Mouse (Mus musculus): ENCODE data around the gene Rwdd4a. TPM values are rescaled to one million over a fixed set of nuclear protein-coding genes. Genes with fewer than 3 reads are reported as not detected.

Rwdd4a gene
- polyA plus RNA-seq, 1 experiment from 2014 or later, result 38.0 TPM

DNA sequence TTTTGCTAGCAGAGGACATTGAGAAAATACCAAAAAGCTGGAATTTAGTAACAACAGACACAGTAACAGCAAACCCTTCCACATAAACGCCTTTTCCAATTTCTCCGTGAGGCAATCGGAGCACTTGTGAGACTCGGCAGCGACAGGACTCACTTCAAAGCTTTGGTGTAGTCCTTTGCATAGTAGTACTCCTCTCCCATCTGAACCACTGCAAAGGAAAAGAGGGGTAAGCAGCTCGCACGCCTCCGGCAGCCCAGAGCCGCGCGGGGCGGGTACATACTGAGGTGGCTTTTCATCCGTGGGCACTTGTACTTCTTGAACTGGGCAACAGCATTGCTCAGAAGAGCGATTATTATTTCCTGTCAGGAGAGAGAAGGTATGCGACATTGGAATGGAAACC lies 19.9 kb upstream of the Rwdd4a start:
- Histone ChIP-seq H3K36me3 (replicated peaks; ENCODE audit: control insufficient read depth, insufficient read depth) (peaks cover 89% of the 10 kb centered on the region), H3K27me3 (ENCODE audit: control insufficient read depth, insufficient read depth, low read length) (no peaks in the 10 kb centered on the region), H3K4me2 (replicated peaks) (no peak overlapping the region), H3K4me1 (replicated peaks; ENCODE audit: control insufficient read depth, insufficient read depth, low read length) (no peaks in the 10 kb centered on the region), H3K9me3 (ENCODE audit: control insufficient read depth, low read length) (no peaks in the 10 kb centered on the region), H3K9ac (no peak overlapping the region), H3K4me3 (replicated peaks; ENCODE audit: low read length) (no peak overlapping the region), H3K27ac (no peak overlapping the region)
- DNase-seq (ENCODE audit: low spot score) (no peak), ATAC-seq (ENCODE audit: low FRiP score) (no peak)
- WGBS, result 97% methylated on average over 15 of the region's 15 CpGs

DNA sequence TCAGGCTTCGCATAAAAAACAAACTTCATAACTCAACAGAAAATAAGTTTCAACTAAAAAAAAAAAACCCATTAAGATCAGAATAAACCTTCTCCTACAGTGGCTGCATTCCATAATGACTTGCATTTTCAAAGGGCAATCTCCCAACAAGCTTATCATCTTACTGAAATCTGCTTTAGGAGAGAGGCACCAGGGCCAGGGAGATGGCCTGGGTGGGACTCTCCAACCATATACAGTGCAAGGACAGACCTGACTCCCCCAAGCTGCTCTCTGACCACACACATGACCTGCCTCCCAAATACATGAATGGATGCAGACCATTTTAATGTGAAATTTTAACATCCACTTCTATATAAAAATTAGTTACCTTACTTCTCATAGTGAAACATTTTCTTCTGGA lies 5.4 kb upstream of the Rwdd4a start:
- ATAC-seq (ENCODE audit: low FRiP score) (no peak), DNase-seq (ENCODE audit: low spot score) (no peak)
- Histone ChIP-seq H3K4me3 (replicated peaks; ENCODE audit: low read length) (no peak overlapping the region), H3K36me3 (replicated peaks; ENCODE audit: control insufficient read depth, insufficient read depth) (peaks cover 58% of the 10 kb centered on the region), H3K27ac (no peak overlapping the region), H3K9ac (no peak overlapping the region), H3K4me1 (replicated peaks; ENCODE audit: control insufficient read depth, insufficient read depth, low read length) (peaks cover 12% of the 10 kb centered on the region), H3K27me3 (ENCODE audit: control insufficient read depth, insufficient read depth, low read length) (no peaks in the 10 kb centered on the region), H3K4me2 (replicated peaks) (no peak overlapping the region), H3K9me3 (ENCODE audit: control insufficient read depth, low read length) (no peaks in the 10 kb centered on the region)
- 100% methylated on average over 1 of the region's 1 CpGs for whole genome bisulfite sequencing

DNA sequence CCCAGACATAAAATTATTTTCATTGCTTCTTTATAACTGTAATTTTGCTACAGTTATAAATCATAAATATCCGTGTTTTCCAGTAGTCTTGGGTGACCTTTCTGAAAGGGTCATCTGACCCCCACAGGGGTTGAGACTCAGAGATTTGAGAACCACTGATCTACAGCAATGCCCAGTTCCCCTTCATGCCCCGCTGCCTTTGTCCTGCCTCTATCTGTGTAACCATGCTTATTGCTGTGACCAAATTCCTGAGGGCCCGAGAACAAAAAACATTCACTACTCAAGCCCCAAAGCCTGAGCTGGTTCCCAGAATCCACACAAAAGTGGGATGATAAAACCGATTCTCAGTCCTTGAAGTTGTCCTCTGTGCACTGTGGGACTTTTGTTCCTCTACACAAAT lies 4.9 kb downstream of the Rwdd4a start:
- H3K4me1 ChIP-seq (replicated peaks; ENCODE audit: control insufficient read depth, insufficient read depth, low read length), result peaks cover 18% of the 10 kb centered on the region
- no peaks in the 10 kb centered on the region for H3K27me3 ChIP-seq (ENCODE audit: control insufficient read depth, insufficient read depth, low read length)
- no peak overlapping the region for H3K9ac ChIP-seq
- peaks cover 46% of the 10 kb centered on the region for H3K36me3 ChIP-seq (replicated peaks; ENCODE audit: control insufficient read depth, insufficient read depth)
- no peak overlapping the region for H3K4me2 ChIP-seq (replicated peaks)
- DNase-seq (ENCODE audit: low spot score) (no peak), ATAC-seq (ENCODE audit: low FRiP score) (no peak)
- WGBS, result 58% methylated on average over 4 of the region's 4 CpGs
- no peak overlapping the region for H3K4me3 ChIP-seq (replicated peaks; ENCODE audit: low read length)
- H3K9me3 ChIP-seq (ENCODE audit: control insufficient read depth, low read length), result no peaks in the 10 kb centered on the region
- H3K27ac ChIP-seq, result no peak overlapping the region

DNA sequence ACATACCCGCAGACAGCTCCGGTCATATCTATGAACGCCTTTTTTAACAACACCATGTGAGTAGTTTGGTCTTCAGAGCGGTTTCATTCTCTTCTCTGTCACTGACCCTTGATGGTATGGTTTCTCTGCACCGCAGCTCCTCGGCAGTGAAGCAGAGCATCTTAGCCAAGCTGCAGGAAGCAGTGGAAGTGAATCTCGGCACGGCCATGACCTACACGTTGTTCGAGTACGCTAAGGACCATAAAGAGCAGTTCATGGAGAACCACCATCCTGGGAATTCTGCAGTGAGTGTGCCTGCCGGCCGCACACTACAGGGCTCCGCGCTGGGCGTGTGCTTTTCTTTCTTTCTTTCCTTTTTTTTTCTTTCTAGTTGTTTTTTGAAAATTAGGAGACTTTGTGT lies 9.3 kb downstream of the Rwdd4a start:
- ATAC-seq (ENCODE audit: low FRiP score), result no peak
- H3K36me3 ChIP-seq (replicated peaks; ENCODE audit: control insufficient read depth, insufficient read depth), result peaks cover 87% of the 10 kb centered on the region

DNA sequence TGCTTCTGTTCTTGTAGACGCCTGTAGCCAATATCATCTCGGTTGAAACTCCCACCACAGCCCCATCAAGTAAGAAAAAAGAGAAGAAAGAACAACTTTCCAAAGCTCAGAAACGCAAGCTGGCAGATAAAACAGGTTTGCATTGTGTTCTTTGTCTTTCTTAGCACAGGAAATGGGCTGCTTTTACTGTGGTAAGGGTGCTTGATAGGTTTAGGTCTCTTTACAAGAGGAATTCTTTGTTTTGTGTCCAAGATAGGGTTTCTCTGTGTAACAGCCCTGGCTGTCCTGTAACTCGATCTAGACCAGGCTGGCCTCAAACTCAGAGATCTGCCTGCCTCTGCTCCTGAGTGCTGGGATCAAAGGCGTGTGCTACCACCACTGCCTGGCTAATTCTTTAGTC lies 10.6 kb downstream of the Rwdd4a start:
- peaks cover 87% of the 10 kb centered on the region for H3K36me3 ChIP-seq (replicated peaks; ENCODE audit: control insufficient read depth, insufficient read depth)

More for the DNA sequence above, 9.3 kb downstream of the Rwdd4a start:
- Histone ChIP-seq H3K27me3 (ENCODE audit: control insufficient read depth, insufficient read depth, low read length) (no peaks in the 10 kb centered on the region), H3K4me2 (replicated peaks) (no peak overlapping the region), H3K4me1 (replicated peaks; ENCODE audit: control insufficient read depth, insufficient read depth, low read length) (no peaks in the 10 kb centered on the region), H3K4me3 (replicated peaks; ENCODE audit: low read length) (no peak overlapping the region), H3K27ac (no peak overlapping the region), H3K9me3 (ENCODE audit: control insufficient read depth, low read length) (no peaks in the 10 kb centered on the region), H3K9ac (no peak overlapping the region)
- WGBS, result 96% methylated on average over 16 of the region's 16 CpGs
- DNase-seq (ENCODE audit: low spot score), result no peak

DNA sequence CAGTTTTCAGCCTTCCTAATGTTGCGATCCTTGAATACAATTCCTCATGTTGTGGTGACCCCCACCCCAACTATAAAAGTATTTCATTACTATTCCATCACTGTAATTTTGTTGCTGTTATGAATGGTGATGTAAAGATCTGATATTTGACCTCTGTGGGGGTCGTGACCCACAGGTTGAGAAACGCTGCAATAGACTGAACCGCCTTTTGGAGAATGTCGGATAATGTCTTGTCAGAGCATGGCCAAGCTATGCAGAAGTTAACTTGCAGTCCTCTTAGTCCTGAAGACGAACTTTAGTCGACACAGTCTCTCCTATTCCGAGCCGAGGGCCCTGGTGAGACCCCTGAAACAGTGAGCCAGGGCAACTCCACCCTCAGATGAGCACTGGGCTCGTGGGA lies 13.6 kb downstream of the Rwdd4a start:
- H3K27ac ChIP-seq, result no peak overlapping the region
- H3K27me3 ChIP-seq (ENCODE audit: control insufficient read depth, insufficient read depth, low read length), result no peaks in the 10 kb centered on the region
- no peak for ATAC-seq (ENCODE audit: low FRiP score)
- WGBS, result 96% methylated on average over 10 of the region's 10 CpGs
- H3K4me3 ChIP-seq (replicated peaks; ENCODE audit: low read length), result no peak overlapping the region
- no peak for DNase-seq (ENCODE audit: low spot score)
- H3K36me3 ChIP-seq (replicated peaks; ENCODE audit: control insufficient read depth, insufficient read depth), result peaks cover 93% of the 10 kb centered on the region
- no peak overlapping the region for H3K4me2 ChIP-seq (replicated peaks)
- no peak overlapping the region for H3K9ac ChIP-seq
- H3K9me3 ChIP-seq (ENCODE audit: control insufficient read depth, low read length), result no peaks in the 10 kb centered on the region
- no peaks in the 10 kb centered on the region for H3K4me1 ChIP-seq (replicated peaks; ENCODE audit: control insufficient read depth, insufficient read depth, low read length)

More for the DNA sequence above, 10.6 kb downstream of the Rwdd4a start:
- no peak overlapping the region for H3K9ac ChIP-seq
- no peak overlapping the region for H3K4me2 ChIP-seq (replicated peaks)
- WGBS, result 97% methylated on average over 5 of the region's 5 CpGs
- H3K27me3 ChIP-seq (ENCODE audit: control insufficient read depth, insufficient read depth, low read length), result no peaks in the 10 kb centered on the region
- DNase-seq (ENCODE audit: low spot score) (no peak), ATAC-seq (ENCODE audit: low FRiP score) (no peak)
- H3K9me3 ChIP-seq (ENCODE audit: control insufficient read depth, low read length), result no peaks in the 10 kb centered on the region
- no peaks in the 10 kb centered on the region for H3K4me1 ChIP-seq (replicated peaks; ENCODE audit: control insufficient read depth, insufficient read depth, low read length)
- H3K27ac ChIP-seq, result no peak overlapping the region
- H3K4me3 ChIP-seq (replicated peaks; ENCODE audit: low read length), result no peak overlapping the region

DNA sequence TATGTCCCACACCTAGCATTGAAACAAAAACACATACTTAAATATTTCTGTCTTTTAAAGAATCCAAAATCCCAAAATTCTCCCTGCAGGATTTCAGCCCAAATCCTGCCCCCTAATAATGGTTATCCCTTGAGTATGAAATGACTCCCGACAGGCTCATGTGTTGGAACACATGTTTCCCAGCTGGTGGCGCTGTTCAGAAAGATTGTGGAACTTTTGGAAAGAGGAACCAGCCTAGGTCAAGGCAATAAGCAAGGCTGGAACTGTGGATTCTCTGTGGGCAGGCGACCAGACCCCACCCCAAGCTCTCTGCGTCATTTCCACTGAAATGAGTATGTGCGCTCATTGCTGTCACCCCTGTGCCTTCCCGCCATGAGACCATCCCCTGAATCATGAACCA lies 20.1 kb downstream of the Rwdd4a start:
- Histone ChIP-seq H3K4me2 (replicated peaks) (no peak overlapping the region), H3K4me1 (replicated peaks; ENCODE audit: control insufficient read depth, insufficient read depth, low read length) (no peaks in the 10 kb centered on the region), H3K4me3 (replicated peaks; ENCODE audit: low read length) (no peak overlapping the region), H3K9me3 (ENCODE audit: control insufficient read depth, low read length) (no peaks in the 10 kb centered on the region), H3K9ac (no peak overlapping the region), H3K36me3 (replicated peaks; ENCODE audit: control insufficient read depth, insufficient read depth) (peaks cover 39% of the 10 kb centered on the region), H3K27me3 (ENCODE audit: control insufficient read depth, insufficient read depth, low read length) (no peaks in the 10 kb centered on the region), H3K27ac (no peak overlapping the region)
- DNase-seq (ENCODE audit: low spot score), result no peak
- ATAC-seq (ENCODE audit: low FRiP score), result no peak
- 91% methylated on average over 6 of the region's 6 CpGs for WGBS

DNA sequence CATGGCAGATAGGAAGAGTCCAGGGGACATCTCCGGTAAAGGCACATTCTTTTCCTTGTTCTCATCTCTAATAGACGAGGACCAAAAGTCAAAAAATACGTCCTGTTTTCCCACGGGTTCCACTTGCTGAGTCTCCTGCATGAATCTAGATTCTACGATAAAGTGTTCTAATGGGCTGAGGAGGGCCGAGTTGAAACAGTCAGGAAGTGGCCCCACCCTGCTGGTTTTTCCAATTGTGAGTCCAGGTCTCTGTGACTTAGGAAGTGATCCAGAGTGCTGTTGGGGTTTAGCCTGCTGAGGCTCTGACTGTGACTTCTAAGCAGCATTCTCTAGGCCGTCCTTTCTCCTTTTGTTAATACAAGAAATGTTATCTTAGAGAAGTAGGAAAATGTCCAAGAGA lies 23.0 kb downstream of the Rwdd4a start:
- H3K27me3 ChIP-seq (ENCODE audit: control insufficient read depth, insufficient read depth, low read length), result no peaks in the 10 kb centered on the region
- no peak for ATAC-seq (ENCODE audit: low FRiP score)
- no peaks in the 10 kb centered on the region for H3K4me1 ChIP-seq (replicated peaks; ENCODE audit: control insufficient read depth, insufficient read depth, low read length)
- WGBS, result 91% methylated on average over 7 of the region's 7 CpGs
- no peak overlapping the region for H3K27ac ChIP-seq
- H3K4me2 ChIP-seq (replicated peaks), result no peak overlapping the region
- peaks cover 11% of the 10 kb centered on the region for H3K36me3 ChIP-seq (replicated peaks; ENCODE audit: control insufficient read depth, insufficient read depth)
- no peak overlapping the region for H3K9ac ChIP-seq
- DNase-seq (ENCODE audit: low spot score), result no peak
- H3K9me3 ChIP-seq (ENCODE audit: control insufficient read depth, low read length), result no peaks in the 10 kb centered on the region
- H3K4me3 ChIP-seq (replicated peaks; ENCODE audit: low read length), result no peak overlapping the region

DNA sequence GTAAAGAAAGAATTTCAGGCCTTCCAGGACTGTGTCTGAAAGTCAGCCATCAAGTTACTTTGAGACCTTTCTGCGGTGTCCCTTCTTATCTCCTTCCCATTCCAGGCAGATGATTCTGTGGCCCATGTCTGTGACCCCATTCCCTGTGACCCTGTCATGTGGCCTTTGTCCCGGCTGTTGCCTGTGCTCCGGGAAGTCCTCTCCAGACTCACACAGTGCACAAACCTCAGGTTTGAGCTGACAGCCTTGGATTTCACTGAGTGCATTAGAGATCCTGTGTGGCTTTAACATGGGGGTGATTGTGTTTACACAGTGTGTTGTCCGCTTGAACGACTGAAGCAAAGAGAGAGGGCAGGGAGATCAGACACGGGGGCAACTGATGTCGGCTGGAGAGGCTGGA lies 24.8 kb downstream of the Rwdd4a start:
- H3K4me3 ChIP-seq (replicated peaks; ENCODE audit: low read length), result no peak overlapping the region
- H3K9me3 ChIP-seq (ENCODE audit: control insufficient read depth, low read length), result no peaks in the 10 kb centered on the region
- DNase-seq (ENCODE audit: low spot score) (no peak), ATAC-seq (ENCODE audit: low FRiP score) (no peak)
- no peaks in the 10 kb centered on the region for H3K27me3 ChIP-seq (ENCODE audit: control insufficient read depth, insufficient read depth, low read length)
- no peak overlapping the region for H3K4me2 ChIP-seq (replicated peaks)
- H3K4me1 ChIP-seq (replicated peaks; ENCODE audit: control insufficient read depth, insufficient read depth, low read length), result no peaks in the 10 kb centered on the region
- no peak overlapping the region for H3K27ac ChIP-seq
- H3K36me3 ChIP-seq (replicated peaks; ENCODE audit: control insufficient read depth, insufficient read depth), result peaks cover 2% of the 10 kb centered on the region; the same call in 1 of the 2 replicates
- no peak overlapping the region for H3K9ac ChIP-seq
- 40% methylated on average over 7 of the region's 7 CpGs for WGBS

DNA sequence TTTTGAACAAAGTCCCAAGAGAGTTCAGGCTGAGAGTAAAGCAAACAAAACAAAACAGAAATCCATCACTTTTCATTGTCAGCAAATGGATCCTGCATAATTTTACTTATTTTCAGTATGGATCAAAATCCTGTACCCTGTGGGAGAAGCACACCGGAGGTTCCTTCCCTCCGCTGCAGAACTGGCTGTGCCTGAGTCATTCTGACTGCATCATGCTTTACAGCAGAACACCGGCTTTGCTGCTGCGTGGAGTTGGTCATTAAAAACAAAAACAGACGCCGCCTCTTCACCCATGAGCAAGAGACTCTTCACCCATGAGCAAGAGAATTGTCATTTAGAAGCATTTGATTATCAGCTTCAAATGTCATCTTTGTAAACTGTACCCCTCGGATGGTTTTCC lies 27.3 kb downstream of the Rwdd4a start:
- WGBS, result 93% methylated on average over 7 of the region's 7 CpGs
- no peak for ATAC-seq (ENCODE audit: low FRiP score)
- H3K4me1 ChIP-seq (replicated peaks; ENCODE audit: control insufficient read depth, insufficient read depth, low read length), result no peaks in the 10 kb centered on the region

More for the DNA sequence above, 27.3 kb downstream of the Rwdd4a start:
- Histone ChIP-seq H3K9me3 (ENCODE audit: control insufficient read depth, low read length) (no peaks in the 10 kb centered on the region), H3K27me3 (ENCODE audit: control insufficient read depth, insufficient read depth, low read length) (no peaks in the 10 kb centered on the region), H3K27ac (no peak overlapping the region), H3K36me3 (replicated peaks; ENCODE audit: control insufficient read depth, insufficient read depth) (no peaks in the 10 kb centered on the region), H3K4me2 (replicated peaks) (no peak overlapping the region), H3K9ac (no peak overlapping the region), H3K4me3 (replicated peaks; ENCODE audit: low read length) (no peak overlapping the region)
- no peak for DNase-seq (ENCODE audit: low spot score)

Data from hindbrain, embryonic 14.5 days (tissue).